Mouse (Mus musculus) kidney, adult 2 months (tissue): ENCODE measurements around the gene Olfr986.

ENCODE experiments used
- CTCF ChIP-seq: fragments of 200-500 bp; conservative IDR thresholded peaks from 2 replicates; pipeline ENCODE4 v1.5.1; 2011; ENCODE audit warnings: low read depth, mild to moderate bottlenecking, control low read depth, low read length, moderate library complexity, mixed read lengths; ENCODE audit not compliant: insufficient read depth, insufficient read length
- POLR2A ChIP-seq: fragments of 200-500 bp; IDR thresholded peaks from one replicate; pipeline ENCODE4 v1.6.1; 2011; ENCODE audit warnings: low read depth, low read length, control low read depth

- no peak for TF ChIP-seq POLR2A
- no peak for TF ChIP-seq CTCF
Measured at GRCm38 (mm10) chr9:40231019-40231418, 50.3 kb downstream of the Olfr986 start.
